Mouse (Mus musculus) kidney, postnatal 36 days (tissue): ENCODE data around the gene Serpinf2.
A peak's percentile ranks its signal among the peaks of the same experiment; 100 is the strongest.
"Not testable (repeated sequence)": the region's sequence is repeated elsewhere in the genome, so short reads cannot be mapped to it uniquely, and the experiment has no call there.

Experiments used
- DNase-seq, 2 experiments: peaks; one replicate each; pipeline ENCODE4 v3.0.0; 2021 to 2022; ENCODE audit warnings: mixed read lengths in 2 of 2

The Serpinf2 gene

DNA sequence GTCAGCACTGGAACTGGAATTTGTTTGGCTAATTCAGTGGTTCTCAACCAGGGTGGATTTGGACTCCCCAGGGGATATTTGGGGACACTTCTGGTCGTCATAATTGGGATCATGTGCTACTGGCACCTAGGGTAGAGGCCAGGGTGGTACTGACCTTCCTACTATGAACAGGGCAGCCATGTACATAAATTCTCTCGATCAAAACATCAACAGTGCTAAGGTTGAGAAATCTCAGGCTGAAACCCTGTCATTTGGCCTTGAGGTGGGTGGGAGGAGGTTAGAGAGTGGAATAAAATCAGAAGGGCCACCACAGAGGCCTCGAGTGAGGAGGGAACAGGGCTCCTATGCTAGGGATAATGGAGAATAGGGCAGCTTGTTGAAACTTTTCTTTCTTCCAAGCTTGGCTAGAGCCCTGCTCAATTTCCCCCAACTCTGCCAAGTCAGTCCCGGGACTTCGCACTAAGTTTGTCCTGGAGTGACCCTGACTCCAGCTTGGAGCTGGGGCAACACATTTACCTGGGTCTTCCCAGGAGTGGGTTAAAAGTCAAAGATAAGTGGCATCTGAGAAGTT is 19.8 kb upstream of the Serpinf2 start:
- DNase-seq: peak; percentile 61 to 70

DNA sequence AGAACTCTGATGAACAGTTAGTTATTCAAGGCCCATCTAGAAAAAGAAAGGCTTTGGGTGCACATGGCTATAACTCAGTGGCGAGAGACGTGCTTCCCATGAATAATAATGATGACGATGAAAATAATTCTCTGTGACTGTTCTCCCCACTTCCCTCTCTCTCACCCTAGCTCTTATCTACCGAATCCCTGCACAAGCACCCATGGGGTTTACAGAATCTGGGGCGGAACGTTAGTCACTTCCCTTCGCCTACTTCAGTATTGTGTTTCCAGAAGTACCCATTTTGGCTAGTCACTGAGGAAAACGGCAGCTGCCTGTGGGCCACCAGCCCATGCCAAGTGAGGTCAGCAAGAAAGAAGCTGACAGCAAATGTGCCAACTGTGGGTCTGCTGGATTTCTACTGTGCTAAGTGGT is 19.2 kb upstream of the Serpinf2 start:
- DNase-seq: no peak

DNA sequence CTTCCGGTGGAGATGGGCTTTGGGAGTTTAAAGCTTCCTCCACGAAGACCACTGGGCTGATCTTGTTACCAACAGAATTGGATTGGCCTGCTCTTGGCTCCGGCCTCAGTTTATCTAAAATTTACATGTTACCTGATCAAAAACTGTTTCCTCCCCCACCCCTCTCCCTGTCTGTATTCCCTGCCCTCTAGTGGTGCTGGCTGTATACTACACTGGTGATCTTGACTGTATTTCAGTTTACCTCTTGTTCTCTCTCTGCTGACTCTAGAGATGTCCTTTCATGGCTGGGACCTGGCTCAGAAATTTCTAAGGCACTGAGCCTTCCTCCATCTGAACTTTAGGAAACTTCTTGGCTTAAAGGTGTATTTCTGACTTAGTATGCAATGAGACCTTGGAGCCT is 18.8 kb upstream of the Serpinf2 start:
- DNase-seq: peak; percentile 55 to 73

DNA sequence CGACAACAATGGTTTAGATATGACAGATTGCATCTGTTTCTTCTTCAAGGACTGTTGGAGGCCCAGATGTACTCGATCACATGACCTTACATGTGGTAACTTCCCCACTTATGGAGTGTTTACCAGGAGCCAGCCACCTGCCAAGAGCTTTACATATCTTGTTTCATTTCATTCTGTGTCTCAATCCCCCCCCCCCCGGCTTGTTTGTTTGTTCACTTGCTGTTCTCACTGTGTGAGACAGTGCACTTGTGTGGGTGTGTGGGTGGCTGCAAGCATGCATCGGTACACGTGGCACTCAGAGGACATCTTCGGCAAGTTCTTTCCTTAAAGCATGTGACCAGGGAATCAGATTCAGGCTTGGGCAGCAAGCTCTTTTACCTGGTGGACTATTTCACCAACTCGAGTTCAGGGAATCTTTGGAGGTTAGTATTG is 17.1 kb upstream of the Serpinf2 start:
- DNase-seq: no peak

DNA sequence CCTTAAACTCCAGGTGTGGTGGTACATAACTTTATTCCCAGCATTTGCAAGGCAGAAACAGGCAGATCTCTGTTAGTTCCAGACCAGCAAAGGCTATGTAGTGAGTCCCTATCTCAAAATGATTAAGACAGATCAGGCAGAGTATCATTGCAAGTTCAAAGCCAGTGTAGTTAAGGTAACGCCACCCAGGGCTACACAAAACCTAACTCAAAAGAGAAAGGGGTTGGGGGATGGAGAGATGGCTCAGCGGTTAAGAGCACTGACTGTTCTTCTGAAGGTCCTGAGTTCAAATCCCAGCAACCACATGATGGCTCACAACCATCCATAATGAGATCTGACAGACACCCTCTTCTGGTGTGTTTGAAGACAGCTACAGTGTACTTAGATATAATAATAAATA is 16.6 kb upstream of the Serpinf2 start:
- not testable (repeated sequence) for DNase-seq

DNA sequence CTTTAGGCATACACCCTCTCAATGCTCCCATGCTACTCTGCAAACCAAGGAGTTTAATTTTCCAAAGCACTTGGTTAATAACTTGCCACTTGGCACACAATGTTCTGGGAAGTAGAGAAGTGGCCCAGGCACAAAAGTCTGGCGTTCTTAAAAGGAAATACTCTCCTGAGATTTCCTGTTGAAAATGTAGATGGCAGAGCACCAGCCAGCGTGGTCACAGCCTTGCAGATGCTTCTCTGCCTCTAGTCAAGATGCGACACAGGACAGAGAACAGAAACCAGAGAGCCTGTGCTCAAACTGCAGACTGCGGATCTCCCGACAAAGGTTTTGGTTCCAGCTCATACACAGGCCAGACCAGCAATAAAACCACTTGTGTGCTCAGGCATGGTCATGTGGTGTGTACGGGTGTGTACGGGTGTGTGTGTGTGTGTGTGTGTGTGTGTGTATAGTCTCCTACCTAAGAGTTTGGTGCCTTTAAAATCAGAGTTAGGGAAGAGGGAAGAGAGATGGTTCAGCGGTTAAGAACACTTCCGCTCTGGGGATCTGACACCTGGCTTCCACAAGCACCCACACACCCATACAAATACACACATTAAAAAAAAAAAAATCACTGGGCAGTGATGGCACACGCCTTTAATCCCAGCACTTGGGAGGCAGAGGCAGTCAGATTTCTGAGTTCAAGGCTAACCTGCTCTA is 15.8 kb upstream of the Serpinf2 start:
- peak; percentile 39 to 71 for DNase-seq

DNA sequence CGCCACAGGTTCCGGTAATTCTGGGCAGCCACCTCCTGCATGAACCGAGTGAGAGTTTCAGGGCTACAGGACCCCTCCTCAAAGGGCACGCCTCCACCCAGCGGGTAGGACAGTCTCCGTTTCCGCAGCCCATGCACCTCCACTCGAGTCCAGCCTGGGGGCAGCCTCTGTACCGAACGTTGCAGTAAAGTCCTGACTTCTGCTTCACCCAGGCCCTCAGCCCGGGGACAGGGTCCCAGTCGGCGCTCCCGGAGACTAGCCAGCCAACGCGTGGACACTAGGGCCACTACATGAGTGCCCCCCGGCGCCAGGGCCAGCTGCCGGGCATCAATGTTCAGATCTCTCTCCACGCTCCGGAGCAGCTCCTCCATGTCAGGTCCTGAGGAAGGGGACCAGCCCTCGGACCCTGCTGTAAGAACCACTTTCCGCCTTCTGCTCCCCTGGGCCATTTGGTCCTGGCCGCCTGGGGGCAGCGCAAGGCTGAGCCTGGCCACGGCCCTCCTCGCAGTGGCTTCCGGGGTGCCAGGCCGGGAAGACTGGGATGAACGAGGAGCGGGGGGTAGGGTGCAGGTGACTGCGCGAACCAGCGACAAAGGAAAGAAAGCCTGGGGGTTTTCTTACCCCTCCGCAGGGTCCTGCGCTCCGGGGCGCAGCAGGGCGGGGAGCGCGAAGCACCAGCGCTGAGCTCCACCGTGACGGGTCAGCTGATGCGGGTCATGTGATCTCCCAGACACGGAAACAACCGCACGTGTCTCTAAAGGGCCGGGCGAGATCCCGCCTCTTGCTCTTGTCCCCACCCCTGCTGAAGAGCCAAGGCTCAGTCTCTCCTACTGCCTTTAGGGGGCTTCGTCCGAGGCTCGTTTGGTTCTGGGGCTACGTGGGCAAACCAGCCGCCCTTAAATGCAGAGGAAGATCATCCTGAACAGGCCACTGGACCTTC is 14.9 kb upstream of the Serpinf2 start, which contains the start of gene Wdr81:
TSS of gene Wdr81 (minus strand) at position 727 of the 940 bp plus-strand sequence.
- peak; percentile 94 to 95 for DNase-seq

DNA sequence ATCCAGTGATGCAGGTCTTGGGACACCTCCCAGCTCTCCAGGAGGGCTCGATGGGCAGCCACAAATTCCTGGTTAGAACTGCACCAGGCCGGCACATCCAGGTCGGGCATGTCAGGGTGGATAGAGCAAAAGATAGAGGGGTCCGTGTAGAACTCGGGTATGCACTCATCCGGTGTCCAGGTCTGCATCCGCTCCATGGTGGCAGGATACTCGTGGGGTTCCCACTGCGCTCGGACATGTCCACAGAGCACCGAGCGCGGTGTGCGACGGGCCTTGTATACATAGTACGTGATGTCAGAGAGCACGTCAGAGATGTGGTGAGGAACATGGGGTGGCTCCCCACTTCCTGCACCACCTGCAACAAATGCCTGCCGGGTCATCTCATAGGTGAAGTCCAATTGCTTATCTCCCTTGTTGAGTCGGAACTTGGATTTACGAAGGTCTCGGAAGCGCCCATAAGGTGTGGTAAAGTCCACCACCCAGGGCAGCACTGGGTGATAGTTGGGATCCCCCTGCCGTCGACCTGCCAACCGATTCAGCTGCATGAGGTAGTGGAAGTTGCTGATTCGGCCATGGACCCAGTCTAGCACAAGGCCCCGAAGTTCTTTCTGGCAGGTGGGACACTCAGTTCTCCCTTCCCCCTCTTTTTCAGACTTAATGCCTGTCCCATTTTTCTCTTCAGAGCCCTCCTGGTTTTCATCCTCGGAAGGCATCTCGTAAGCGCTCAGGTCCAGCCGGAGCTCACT is 13.6 kb upstream of the Serpinf2 start:
- DNase-seq: no peak

DNA sequence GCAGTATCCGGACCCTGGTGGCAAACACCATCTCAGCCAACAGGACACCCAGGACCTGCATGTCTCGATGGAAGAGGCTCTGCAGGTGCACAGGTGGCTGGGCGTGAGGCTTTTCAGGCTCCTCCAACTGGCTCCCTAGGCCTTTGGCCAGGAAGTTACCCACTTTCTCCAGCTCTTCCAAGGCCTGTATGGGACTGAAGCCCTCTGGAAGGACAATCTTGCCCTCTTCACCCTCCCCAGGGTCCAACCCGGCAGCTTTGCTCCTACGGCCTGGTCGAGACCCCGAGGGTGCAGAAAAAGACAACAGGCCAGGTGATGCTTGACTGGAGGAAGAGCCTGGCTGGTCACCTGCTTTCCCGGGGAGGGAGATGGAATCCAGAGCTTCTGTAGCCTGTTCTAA is 12.7 kb upstream of the Serpinf2 start:
- no peak for DNase-seq

DNA sequence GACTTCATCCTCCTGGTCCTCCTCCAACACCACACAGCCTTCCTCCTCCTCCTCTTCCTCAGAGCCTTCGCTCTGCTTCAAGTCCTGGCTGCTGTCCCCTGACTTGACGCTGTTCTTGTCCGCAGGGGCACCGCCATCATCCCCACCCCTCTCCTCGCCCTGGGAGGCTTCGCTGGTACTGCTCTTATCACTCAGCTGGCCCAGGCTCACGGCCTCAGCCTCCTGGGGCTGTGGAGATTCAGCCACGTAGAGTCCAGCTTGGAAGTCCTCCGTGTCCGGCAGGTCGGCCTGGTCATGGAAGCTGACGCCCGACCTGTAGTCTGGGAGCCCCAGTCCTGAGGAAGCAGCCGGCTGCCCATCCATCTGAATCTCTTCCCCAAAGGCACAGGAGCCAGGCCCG is 11.5 kb upstream of the Serpinf2 start:
- no peak for DNase-seq

DNA sequence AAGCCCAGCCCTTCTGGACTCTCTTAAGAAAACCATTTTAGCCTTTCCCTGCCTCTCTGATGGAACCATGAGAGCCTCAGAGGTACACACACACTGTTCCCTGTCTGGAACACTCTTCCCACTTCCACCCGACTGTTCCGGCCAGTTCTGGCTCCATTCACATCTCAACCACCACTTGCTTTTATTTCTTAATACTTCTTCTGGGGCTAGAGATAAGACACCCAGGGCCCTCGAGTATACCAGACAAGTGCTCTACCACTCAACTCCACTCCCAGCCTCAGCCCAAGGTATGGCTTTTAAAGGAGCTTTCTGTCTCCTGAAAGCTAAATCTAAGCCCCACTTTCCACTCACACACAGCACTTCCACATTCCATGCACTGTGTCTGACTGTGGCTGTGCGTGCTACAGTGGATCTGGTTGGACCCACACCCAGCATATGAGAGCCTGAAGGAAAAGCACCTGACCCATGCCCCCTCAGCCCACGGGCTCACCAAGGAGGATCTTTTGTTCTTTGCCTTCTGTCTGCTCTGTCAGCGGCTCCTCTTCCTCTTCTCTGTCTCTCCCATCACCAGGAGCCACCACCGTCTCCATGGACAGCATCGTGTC is 11.0 kb upstream of the Serpinf2 start:
- peak in 1 of 2 experiments; percentile 51 for DNase-seq

DNA sequence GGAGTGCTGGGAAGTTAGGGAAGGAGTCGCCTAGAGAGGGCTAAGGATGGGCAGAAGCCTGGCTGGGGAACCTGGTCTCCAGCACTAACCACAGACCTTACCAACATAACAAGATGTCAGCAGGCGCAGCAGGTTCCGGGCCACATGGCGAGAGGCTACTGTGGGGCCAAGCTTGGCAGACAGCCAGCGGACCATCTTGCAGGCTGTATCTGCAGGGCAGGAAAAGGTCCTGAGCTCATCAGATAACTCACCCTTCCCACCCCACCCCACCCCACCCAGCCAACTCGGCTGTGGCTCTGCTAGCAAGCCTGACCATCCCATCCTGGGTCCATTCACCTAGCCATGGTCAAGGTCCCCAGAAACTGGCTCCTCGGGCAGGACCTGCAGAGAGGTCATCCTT is 10.3 kb upstream of the Serpinf2 start:
- no peak for DNase-seq

DNA sequence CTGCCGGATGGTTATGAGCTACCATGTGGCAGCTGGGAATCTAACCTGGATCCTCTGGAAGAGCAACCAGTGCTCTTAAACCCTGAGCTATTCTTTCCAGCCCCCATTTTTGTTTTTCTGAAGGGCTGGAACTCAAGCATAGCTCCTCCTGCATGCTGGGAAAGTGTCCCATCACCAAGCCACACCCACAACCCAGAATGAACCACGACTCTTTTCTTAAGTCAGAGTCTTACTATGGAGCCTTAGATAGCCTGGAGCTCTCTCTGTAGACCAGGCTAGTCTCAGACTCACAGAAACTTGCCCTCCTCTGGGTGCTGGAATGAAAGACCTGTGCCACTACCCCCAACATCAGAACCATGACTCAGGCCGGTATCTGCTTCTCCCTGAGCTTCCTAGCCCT is 9.2 kb upstream of the Serpinf2 start:
- no peak for DNase-seq

DNA sequence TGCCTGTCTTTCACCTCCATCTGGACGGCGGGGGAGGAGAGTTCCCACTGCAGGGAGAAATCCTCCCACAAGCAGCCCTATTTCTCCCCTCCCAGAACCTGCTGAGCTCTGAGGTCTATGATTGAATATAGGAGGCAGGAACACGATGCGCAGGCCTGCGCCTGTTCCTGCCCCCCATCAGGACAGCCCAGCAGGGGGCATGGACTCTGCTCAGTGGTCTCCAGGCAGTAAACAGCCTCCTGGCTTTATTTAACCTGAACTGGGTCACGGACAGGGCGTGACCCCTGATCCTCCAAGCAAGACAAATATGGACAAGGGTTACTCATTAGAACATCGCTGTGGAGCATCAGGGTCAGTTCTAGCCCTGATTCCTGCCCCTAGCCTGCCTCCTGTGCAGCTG is 4.3 kb upstream of the Serpinf2 start:
- peak; percentile 88 to 92 for DNase-seq

DNA sequence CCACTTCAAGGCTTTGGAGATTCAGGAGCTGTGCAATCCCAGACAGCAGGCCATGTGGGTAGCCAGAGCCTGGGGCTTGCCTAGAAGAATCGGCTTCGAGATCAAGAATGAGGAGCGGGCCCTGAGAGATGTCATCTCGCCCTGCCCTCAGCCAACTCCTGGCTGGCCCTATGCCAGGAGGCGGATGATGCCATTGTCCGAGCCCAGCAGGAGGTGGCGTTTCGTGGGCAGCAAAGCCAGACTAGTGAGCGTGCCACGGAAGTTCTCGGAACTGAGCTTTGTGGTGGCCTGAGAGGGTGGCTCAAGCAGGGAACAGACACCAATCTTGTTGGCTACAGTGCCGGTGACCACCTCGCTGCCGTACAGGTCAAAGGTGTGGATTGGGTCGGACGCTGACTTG is 2.2 kb upstream of the Serpinf2 start:
- DNase-seq: peak; percentile 39 to 84

DNA sequence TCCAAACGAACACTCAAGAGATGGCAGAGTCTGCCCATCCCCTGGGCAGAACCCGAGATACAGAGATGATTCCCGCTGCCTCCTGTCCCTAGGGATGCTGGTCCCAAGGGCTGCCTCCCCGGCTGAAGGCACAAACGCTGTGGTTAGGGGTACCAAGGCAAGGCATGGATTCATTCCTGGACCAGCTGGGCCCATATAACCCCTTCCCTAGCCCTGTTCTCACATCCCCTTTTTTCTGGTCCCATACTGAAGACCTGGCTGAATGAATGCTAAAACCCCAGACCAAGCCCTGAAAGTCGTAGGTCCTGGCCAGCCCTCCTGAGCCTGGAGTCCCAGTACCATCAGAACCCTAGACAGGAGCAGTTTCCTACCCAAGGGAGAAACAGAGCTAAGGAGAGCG is 1.6 kb upstream of the Serpinf2 start:
- DNase-seq: no peak

DNA sequence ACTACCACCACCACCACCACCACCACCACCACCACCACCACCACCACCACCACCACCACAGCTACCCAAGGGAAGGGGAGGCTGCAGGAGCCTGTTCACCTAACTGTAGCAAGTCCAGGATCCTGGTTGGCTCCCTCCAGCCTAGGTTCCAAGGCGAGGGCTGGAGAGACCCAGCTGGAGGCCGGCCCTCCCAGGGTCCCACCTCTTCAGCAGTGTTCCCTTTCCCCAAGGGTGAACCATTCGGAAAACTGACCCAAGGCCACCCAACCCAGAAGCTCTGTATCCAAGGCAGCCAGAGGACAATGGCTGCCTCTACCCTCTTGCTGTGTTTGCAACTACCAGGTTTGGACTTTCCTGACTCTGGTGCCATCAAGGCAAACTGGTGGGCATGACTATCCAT is 560 bp upstream of the Serpinf2 start:
- DNase-seq: peak; percentile 58

DNA sequence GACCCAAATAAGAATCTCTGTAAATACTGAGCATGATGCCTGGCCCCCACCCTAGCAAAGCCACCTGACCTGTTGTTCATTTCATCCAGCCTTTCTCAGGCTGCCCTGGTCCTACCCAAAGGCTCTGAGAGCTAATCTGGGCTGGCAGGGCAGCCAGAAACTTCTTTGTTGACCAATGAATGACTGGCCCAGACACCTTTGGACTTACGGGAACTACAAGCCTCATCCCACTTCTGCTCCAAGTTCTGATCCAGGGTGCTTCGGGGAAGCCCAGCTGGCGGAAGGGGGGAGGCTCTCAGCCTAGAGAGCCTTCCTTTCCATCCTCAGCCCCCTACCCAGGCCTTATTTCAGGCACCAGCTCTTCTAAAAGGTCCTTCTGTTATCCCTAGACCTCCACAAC is 587 bp downstream of the Serpinf2 start:
- peak; percentile 66 to 75 for DNase-seq

DNA sequence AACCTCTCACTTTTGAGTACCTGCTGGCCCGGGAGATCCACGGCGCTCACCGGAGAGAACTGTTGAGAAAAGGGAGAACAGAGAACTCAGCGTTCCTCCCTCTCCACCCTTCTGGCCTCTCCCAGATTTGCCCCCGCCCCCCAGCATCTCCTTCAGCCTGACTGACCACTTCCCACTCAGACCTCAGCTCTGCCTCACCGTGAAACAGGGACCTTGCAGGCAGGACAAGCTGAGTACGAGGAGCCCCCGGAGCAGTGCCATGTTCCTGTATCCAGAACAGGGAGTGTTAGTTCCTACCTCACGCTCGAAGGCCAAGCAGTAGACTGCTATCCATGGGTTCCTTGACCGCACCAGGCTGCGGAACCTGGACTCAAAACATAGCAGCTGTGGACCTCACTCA is 1.2 kb downstream of the Serpinf2 start:
- peak; percentile 20 to 63 for DNase-seq

DNA sequence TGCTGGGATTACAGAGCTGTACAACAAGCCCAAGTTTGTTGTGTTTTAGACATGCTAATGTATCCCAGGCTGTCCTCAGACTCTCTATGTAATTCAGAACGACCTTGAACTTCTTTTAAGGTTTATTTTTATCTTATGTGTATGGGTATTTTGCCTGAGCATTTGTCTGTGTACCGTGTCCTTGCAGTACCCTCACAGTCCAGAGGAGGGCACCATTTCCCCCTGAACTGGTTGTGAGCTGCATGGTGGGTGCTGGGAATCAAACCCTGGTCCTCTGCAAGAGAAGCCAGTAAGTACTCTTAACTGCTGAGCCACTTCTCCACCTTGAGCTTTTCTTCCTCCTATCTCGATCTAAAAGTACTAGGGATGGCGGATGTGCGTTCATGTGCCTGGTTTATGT is 5.3 kb downstream of the Serpinf2 start:
- no peak for DNase-seq

DNA sequence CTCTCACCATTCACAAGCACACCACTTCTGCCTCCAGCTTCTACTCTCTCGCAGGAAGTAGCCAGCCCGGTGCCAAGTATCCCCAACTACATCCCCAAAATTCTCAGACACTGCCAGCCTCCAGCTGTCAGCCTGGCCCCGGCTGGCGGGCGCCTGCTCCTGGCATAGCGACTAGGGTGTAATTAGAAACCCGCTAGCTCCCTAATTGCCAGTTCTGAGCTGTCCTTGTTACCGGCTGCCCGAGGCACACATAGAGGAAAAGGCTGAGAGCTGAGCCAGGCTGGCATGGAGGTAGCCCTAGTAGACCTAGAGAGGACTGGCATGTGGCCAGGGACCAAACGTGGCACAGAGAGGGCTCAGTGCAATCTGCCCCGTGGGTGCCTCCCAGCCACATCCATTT is 8.1 kb downstream of the Serpinf2 start:
- peak; percentile 34 to 76 for DNase-seq

DNA sequence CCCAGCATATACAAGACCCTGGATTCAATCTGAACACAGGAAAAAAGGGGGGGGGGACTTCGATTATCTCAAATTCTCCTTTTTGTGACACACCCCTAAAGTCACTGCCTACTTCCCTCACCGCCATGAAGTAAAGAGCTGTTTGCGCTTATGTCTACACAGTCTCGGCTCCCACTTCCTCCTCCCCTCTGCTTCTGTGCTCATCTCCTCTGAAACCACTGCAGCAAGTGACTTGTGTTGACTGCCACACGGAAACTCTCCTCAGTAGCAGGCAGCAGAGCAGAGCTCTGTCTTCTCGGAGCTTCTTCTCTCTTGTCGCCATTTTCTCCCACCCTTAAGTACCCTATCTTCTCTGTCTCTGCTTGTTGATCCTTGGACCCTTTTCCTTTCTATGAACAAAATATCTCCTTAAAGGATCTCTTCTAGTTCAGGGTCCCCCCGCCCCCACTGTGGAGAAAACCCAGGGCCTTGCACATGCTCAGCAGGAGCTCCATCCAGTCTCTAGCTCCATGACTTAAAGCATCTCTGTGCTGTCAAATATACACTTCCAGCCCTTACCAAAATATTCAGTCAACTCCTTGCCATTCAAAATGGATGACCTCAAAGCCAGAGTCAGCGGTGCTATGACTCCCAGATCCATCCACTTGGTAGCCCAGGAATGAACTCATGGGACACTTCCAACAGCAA is 10.2 kb downstream of the Serpinf2 start:
- no peak for DNase-seq
